Mouse (Mus musculus): ENCODE data around the gene Cldn3.

Gene Cldn3

GRCm38 (mm10) chr5:135007802-135008571, 22.0 kb downstream of the Cldn3 start:
- DNase-seq (ENCODE audit: low read depth) = no peak

GRCm38 (mm10) chr5:135008671-135009589, 22.9 kb downstream of the Cldn3 start, which contains the start of gene Abhd11:
Abhd11 (plus strand) TSS chr5:135009152.
- peak; percentile 100 for DNase-seq (ENCODE audit: low read depth)

GRCm38 (mm10) chr5:135009590-135010319, 23.7 kb downstream of the Cldn3 start:
- peak; percentile 76 for DNase-seq (ENCODE audit: low read depth)

GRCm38 (mm10) chr5:135010320-135010709, 24.3 kb downstream of the Cldn3 start:
- no peak for DNase-seq (ENCODE audit: low read depth)

GRCm38 (mm10) chr5:135010841-135011743, 25.1 kb downstream of the Cldn3 start:
- DNase-seq (ENCODE audit: low read depth) = no peak

GRCm38 (mm10) chr5:135011809-135012613, 26.0 kb downstream of the Cldn3 start:
- DNase-seq (ENCODE audit: low read depth) = no peak

GRCm38 (mm10) chr5:135012671-135013441, 26.8 kb downstream of the Cldn3 start:
- peak; percentile 71 for DNase-seq (ENCODE audit: low read depth)

GRCm38 (mm10) chr5:135015497-135015896, 29.5 kb downstream of the Cldn3 start:
- peak; percentile 83 for DNase-seq (ENCODE audit: low read depth)

GRCm38 (mm10) chr5:135016224-135016759, 30.3 kb downstream of the Cldn3 start:
- no peak for DNase-seq (ENCODE audit: low read depth)

- no peak for DNase-seq (ENCODE audit: low read depth)
These were observed 35.8 kb downstream of the Cldn3 start for GRCm38 (mm10) chr5:135021814-135022213.

- peak; percentile 87 for DNase-seq (ENCODE audit: low read depth)
These were observed 37.5 kb downstream of the Cldn3 start, which contains the start of gene Stx1a for GRCm38 (mm10) chr5:135023344-135024173. Stx1a (plus strand) TSS chr5:135023482.

GRCm38 (mm10) chr5:135024665-135025224, 38.7 kb downstream of the Cldn3 start:
- no peak for DNase-seq (ENCODE audit: low read depth)

- no peak for DNase-seq (ENCODE audit: low read depth)
These were observed 39.9 kb downstream of the Cldn3 start for GRCm38 (mm10) chr5:135025899-135026298.

GRCm38 (mm10) chr5:135029007-135029854, 43.2 kb downstream of the Cldn3 start:
- no peak for DNase-seq (ENCODE audit: low read depth)

- no peak for DNase-seq (ENCODE audit: low read depth)
These were observed 46.6 kb downstream of the Cldn3 start for GRCm38 (mm10) chr5:135032581-135032980.

- DNase-seq (ENCODE audit: low read depth) = no peak
These were observed 48.6 kb downstream of the Cldn3 start for GRCm38 (mm10) chr5:135034593-135034992.
